Mouse (Mus musculus) liver, adult 2 months (tissue): Measurements from ENCODE around the gene Hdac4.

ENCODE experiments used
- CTCF ChIP-seq: fragments of 200-500 bp; IDR thresholded peaks from 2 replicates; pipeline ENCODE4 v1.5.1; 2011; ENCODE audit warnings: low read depth, low read length, control low read depth
- POLR2A ChIP-seq: fragments of 200-500 bp; IDR thresholded peaks from 2 replicates; pipeline ENCODE4 v1.6.1; 2011; ENCODE audit warnings: low read length, control low read depth; ENCODE audit not compliant: insufficient read depth; ENCODE audit errors: extremely low read depth

GRCm38 (mm10) chr1:92084004-92084403, 111.5 kb downstream of the Hdac4 start:
- TF ChIP-seq CTCF (no peak), POLR2A (no peak)
